Mouse (Mus musculus) adrenal gland, postnatal 4 days (tissue): ENCODE results near the gene Cybb. TPM values are rescaled to one million over a fixed set of nuclear protein-coding genes. Genes with fewer than 3 reads are reported as not detected.
"Not testable (repeated sequence)": the region's sequence is repeated elsewhere in the genome, so short reads cannot be mapped to it uniquely, and the experiment has no call there.

Source experiments
- DNase-seq, 2 experiments: peaks; one replicate each; pipeline ENCODE4 v3.0.0; 2021 to 2022; ENCODE audit warnings: low spot score in 2 of 2, mixed read lengths in 2 of 2
- long read RNA-seq, 2 experiments: library from polyadenylated mRNA; stranded (forward); transcript quantifications; one replicate each; pipeline ENCODE4 v2.0.0; 2021
- total RNA-seq, 2 experiments: library from RNA; stranded (reverse); gene quantifications; 2 replicates each; pipeline ENCODE4 v1.2.3; 2021

Cybb gene
- total RNA-seq: 10 to 100 TPM in 1 of 2 experiments, 1 to 10 TPM in 1; 9.5 to 11.3 TPM
- long read RNA-seq, experiment 1, full-length matches to known transcripts: 1 of 2 reads
- long read RNA-seq, experiment 1, partial matches to known transcripts: 1 of 2 reads
- long read RNA-seq, experiment 1, other reads (novel, unspliced or antisense): 0 of 2 reads
- long read RNA-seq, experiment 2, full-length matches to known transcripts: 6 of 6 reads
- long read RNA-seq, experiment 2, partial matches to known transcripts: 0 of 6 reads
- long read RNA-seq, experiment 2, other reads (novel, unspliced or antisense): 0 of 6 reads

GRCm38 (mm10) chrX:9487671-9488070 lies at the start of gene Cybb:
TSS of gene Cybb (minus strand) at chrX:9487771.
- DNase-seq: no peak

GRCm38 (mm10) chrX:9536881-9537280 lies 49.3 kb upstream of the Cybb start:
- no peak for DNase-seq

GRCm38 (mm10) chrX:9519969-9520368 lies 32.4 kb upstream of the Cybb start:
- DNase-seq: peak in 1 of 2 experiments; percentile 3

- DNase-seq: not testable (repeated sequence)
These were observed 30.0 kb upstream of the Cybb start for GRCm38 (mm10) chrX:9517531-9517930.

GRCm38 (mm10) chrX:9475036-9475435 lies 12.5 kb downstream of the Cybb start:
- not testable (repeated sequence) for DNase-seq

GRCm38 (mm10) chrX:9474440-9474839 lies 13.1 kb downstream of the Cybb start:
- no peak for DNase-seq

- no peak for DNase-seq
These were observed 13.8 kb downstream of the Cybb start for GRCm38 (mm10) chrX:9473768-9474167.

GRCm38 (mm10) chrX:9470811-9471388 lies 16.7 kb downstream of the Cybb start:
- no peak for DNase-seq

- DNase-seq: no peak
These were observed 18.5 kb downstream of the Cybb start for GRCm38 (mm10) chrX:9469100-9469499.

- DNase-seq: no peak
These were observed 20.6 kb downstream of the Cybb start for GRCm38 (mm10) chrX:9467020-9467419.

GRCm38 (mm10) chrX:9465890-9466289 lies 21.7 kb downstream of the Cybb start:
- no peak for DNase-seq

GRCm38 (mm10) chrX:9462671-9463070 lies 24.9 kb downstream of the Cybb start:
- no peak for DNase-seq

GRCm38 (mm10) chrX:9461399-9461798 lies 26.2 kb downstream of the Cybb start:
- DNase-seq: no peak

- no peak for DNase-seq
These were observed 27.1 kb downstream of the Cybb start for GRCm38 (mm10) chrX:9460387-9460930.

- DNase-seq: no peak
These were observed 35.2 kb downstream of the Cybb start for GRCm38 (mm10) chrX:9452375-9452774.

GRCm38 (mm10) chrX:9447284-9447683 lies 40.3 kb downstream of the Cybb start:
- no peak for DNase-seq

- DNase-seq: no peak
These were observed 46.5 kb downstream of the Cybb start for GRCm38 (mm10) chrX:9441102-9441501.

GRCm38 (mm10) chrX:9440556-9440955 lies 47.0 kb downstream of the Cybb start:
- no peak for DNase-seq

GRCm38 (mm10) chrX:9439257-9439656 lies 48.3 kb downstream of the Cybb start:
- DNase-seq: no peak

GRCm38 (mm10) chrX:9413889-9414288 lies 73.7 kb downstream of the Cybb start:
- no peak for DNase-seq
